Mouse (Mus musculus) liver, embryonic 16.5 days (tissue): ENCODE data around the gene Usp47. TPM values are rescaled to one million over a fixed set of nuclear protein-coding genes. Genes with fewer than 3 reads are reported as not detected.
A peak's percentile ranks its signal among the peaks of the same experiment; 100 is the strongest.

Experiments
- ATAC-seq: fragments of 200-750 bp; cut with Nextera tagmentation; 2 replicates; pipeline ENCODE4 v1.8.0; 2017; ENCODE audit warnings: low read depth, mild to moderate bottlenecking, moderate number of reproducible peaks, moderate library complexity
- H3K27ac ChIP-seq: fragments of 300-500 bp; sonication (generic); 2 replicates; pipeline ENCODE4 v1.5.1; 2014; ENCODE audit warnings: mild to moderate bottlenecking, low read length
- H3K27me3 ChIP-seq: fragments of 300-500 bp; sonication (generic); 2 replicates; pipeline ENCODE4 v1.6.1; 2014; ENCODE audit warnings: low read depth, low read length, mixed read lengths; ENCODE audit not compliant: control insufficient read depth, insufficient read depth
- H3K36me3 ChIP-seq: fragments of 300-500 bp; sonication (generic); 2 replicates; pipeline ENCODE4 v1.6.1; 2014; ENCODE audit warnings: mild to moderate bottlenecking; ENCODE audit not compliant: control insufficient read depth, insufficient read depth
- H3K4me1 ChIP-seq: fragments of 300-500 bp; sonication (generic); 2 replicates; pipeline ENCODE4 v1.6.1; 2014; ENCODE audit warnings: low read depth, low read length, mixed read lengths; ENCODE audit not compliant: control insufficient read depth
- H3K4me2 ChIP-seq: fragments of 300-500 bp; sonication (generic); 2 replicates; pipeline ENCODE4 v1.6.1; 2014; ENCODE audit warnings: low read depth, low read length, mixed read lengths
- H3K4me3 ChIP-seq: fragments of 300-500 bp; sonication (generic); 2 replicates; pipeline ENCODE4 v1.5.1; 2014; ENCODE audit warnings: low read depth, mild to moderate bottlenecking, low read length
- H3K9ac ChIP-seq: fragments of 300-500 bp; sonication (generic); 2 replicates; pipeline ENCODE4 v1.6.1; 2014; ENCODE audit warnings: low read depth, low read length
- H3K9me3 ChIP-seq: fragments of 300-500 bp; sonication (generic); replicated peaks from 2 replicates; pipeline ENCODE4 v1.6.1; 2016; ENCODE audit warnings: low read length; ENCODE audit not compliant: control insufficient read depth
- WGBS: fragments of 180-500 bp; shearing (Covaris S2); extraction: QIAGEN DNeasy Blood & Tissue Kit; methylation state at CpG from one replicate; pipeline ENCODE4 v1.1.7; 2014; ENCODE audit not compliant: insufficient replicate concordance; 5-methylcytosine and 5-hydroxymethylcytosine counted together
- polyA plus RNA-seq: library from polyadenylated mRNA; unstranded; fragments of >200 nt; fragmentation: Nextera tagmentation; extraction: Ambion mirVana; gene quantifications from 2 replicates; pipeline ENCODE4 v1.2.1, GENCODE M21; 2015

The Usp47 gene
- polyA plus RNA-seq, result 18.6 and 19.9 TPM in 2 replicates

GRCm38 (mm10) chr7:112023150-112023600 lies at the start of gene Usp47:
Usp47 (plus strand) TSS chr7:112023504.
- peak within 1 kb of the TSS; percentile 89 for H3K9ac ChIP-seq
- H3K27me3 ChIP-seq, result no peaks in the 10 kb centered on the region
- H3K27ac ChIP-seq, result peak within 1 kb of the TSS; percentile 89
- H3K4me1 ChIP-seq, result peaks cover 22% of the 10 kb centered on the region
- WGBS, result 0% methylated on average over 39 of the region's 54 CpGs
- no peaks in the 10 kb centered on the region for H3K9me3 ChIP-seq
- peak; percentile 80 for ATAC-seq
- no peaks in the 10 kb centered on the region for H3K36me3 ChIP-seq
- H3K4me3 ChIP-seq, result peak within 1 kb of the TSS; percentile 80
- peak within 1 kb of the TSS; percentile 97 for H3K4me2 ChIP-seq

- 50% methylated on average over 2 of the region's 2 CpGs for WGBS
Observed at GRCm38 (mm10) chr7:111976401-111976800, 46.9 kb upstream of the Usp47 start.

GRCm38 (mm10) chr7:111977871-111978270 lies 45.4 kb upstream of the Usp47 start:
- no peaks in the 10 kb centered on the region for H3K4me1 ChIP-seq
- no peak for ATAC-seq
- no peak overlapping the region for H3K4me2 ChIP-seq
- H3K9ac ChIP-seq, result no peak overlapping the region
- no peak overlapping the region for H3K4me3 ChIP-seq
- no peaks in the 10 kb centered on the region for H3K9me3 ChIP-seq
- no peaks in the 10 kb centered on the region for H3K27me3 ChIP-seq
- H3K27ac ChIP-seq, result no peak overlapping the region
- 52% methylated on average over 3 of the region's 3 CpGs for WGBS
- no peaks in the 10 kb centered on the region for H3K36me3 ChIP-seq

More at GRCm38 (mm10) chr7:111976401-111976800, 46.9 kb upstream of the Usp47 start:
- Histone ChIP-seq H3K4me2 (no peak overlapping the region), H3K9ac (no peak overlapping the region), H3K27ac (no peak overlapping the region), H3K4me1 (no peaks in the 10 kb centered on the region), H3K9me3 (no peaks in the 10 kb centered on the region), H3K36me3 (no peaks in the 10 kb centered on the region), H3K4me3 (no peak overlapping the region), H3K27me3 (no peaks in the 10 kb centered on the region)
- ATAC-seq, result no peak

- no peaks in the 10 kb centered on the region for H3K36me3 ChIP-seq
- no peak for ATAC-seq
Observed at GRCm38 (mm10) chr7:111982296-111982695, 41.0 kb upstream of the Usp47 start.

GRCm38 (mm10) chr7:111984530-111984929 lies 38.8 kb upstream of the Usp47 start:
- Histone ChIP-seq H3K4me1 (no peaks in the 10 kb centered on the region), H3K4me3 (no peak overlapping the region), H3K4me2 (no peak overlapping the region), H3K9me3 (no peaks in the 10 kb centered on the region), H3K27ac (no peak overlapping the region), H3K27me3 (no peaks in the 10 kb centered on the region), H3K9ac (no peak overlapping the region), H3K36me3 (no peaks in the 10 kb centered on the region)
- 76% methylated on average over 3 of the region's 3 CpGs for WGBS
- no peak for ATAC-seq

More at GRCm38 (mm10) chr7:111982296-111982695, 41.0 kb upstream of the Usp47 start:
- no peaks in the 10 kb centered on the region for H3K27me3 ChIP-seq
- H3K4me2 ChIP-seq, result no peak overlapping the region
- no peak overlapping the region for H3K4me3 ChIP-seq
- no peaks in the 10 kb centered on the region for H3K9me3 ChIP-seq
- no peaks in the 10 kb centered on the region for H3K4me1 ChIP-seq
- no peak overlapping the region for H3K9ac ChIP-seq
- WGBS, result 85% methylated on average over 15 of the region's 15 CpGs
- H3K27ac ChIP-seq, result no peak overlapping the region

- no peak for ATAC-seq
- Histone ChIP-seq H3K4me3 (no peak overlapping the region), H3K4me1 (no peaks in the 10 kb centered on the region), H3K27me3 (no peaks in the 10 kb centered on the region), H3K4me2 (no peak overlapping the region), H3K27ac (no peak overlapping the region), H3K9ac (no peak overlapping the region), H3K9me3 (no peaks in the 10 kb centered on the region), H3K36me3 (no peaks in the 10 kb centered on the region)
- 47% methylated on average over 4 of the region's 4 CpGs for WGBS
Observed at GRCm38 (mm10) chr7:111985266-111985665, 38.0 kb upstream of the Usp47 start.

- no peaks in the 10 kb centered on the region for H3K36me3 ChIP-seq
- no peak for ATAC-seq
- H3K27me3 ChIP-seq, result no peaks in the 10 kb centered on the region
- H3K4me3 ChIP-seq, result no peak overlapping the region
- H3K9me3 ChIP-seq, result no peaks in the 10 kb centered on the region
- H3K9ac ChIP-seq, result no peak overlapping the region
- WGBS, result 54% methylated on average over 3 of the region's 3 CpGs
- no peaks in the 10 kb centered on the region for H3K4me1 ChIP-seq
- H3K4me2 ChIP-seq, result no peak overlapping the region
- no peak overlapping the region for H3K27ac ChIP-seq
Observed at GRCm38 (mm10) chr7:111986906-111987305, 36.4 kb upstream of the Usp47 start.

GRCm38 (mm10) chr7:111997441-111997840 lies 25.9 kb upstream of the Usp47 start:
- H3K36me3 ChIP-seq, result no peaks in the 10 kb centered on the region
- H3K4me1 ChIP-seq, result no peaks in the 10 kb centered on the region
- no peak overlapping the region for H3K27ac ChIP-seq
- no peak for ATAC-seq
- H3K4me3 ChIP-seq, result no peak overlapping the region
- no peak overlapping the region for H3K9ac ChIP-seq
- WGBS, result 60% methylated on average over 2 of the region's 2 CpGs
- H3K9me3 ChIP-seq, result no peaks in the 10 kb centered on the region
- H3K27me3 ChIP-seq, result no peaks in the 10 kb centered on the region
- no peak overlapping the region for H3K4me2 ChIP-seq

- Histone ChIP-seq H3K4me3 (no peak overlapping the region), H3K4me1 (no peaks in the 10 kb centered on the region), H3K9me3 (no peaks in the 10 kb centered on the region), H3K4me2 (no peak overlapping the region), H3K36me3 (no peaks in the 10 kb centered on the region), H3K27ac (no peak overlapping the region), H3K27me3 (no peaks in the 10 kb centered on the region), H3K9ac (no peak overlapping the region)
- WGBS, result 61% methylated on average over 6 of the region's 6 CpGs
- ATAC-seq, result no peak
Observed at GRCm38 (mm10) chr7:111998446-111999004, 24.8 kb upstream of the Usp47 start.
